In genomic region chr16:75093163-75093562, GRCm38 (mm10) we compare ENCODE assay signal across 10 mouse cellular contexts.
DNase-seq lines count a peak whose midpoint lies in the region; ATAC-seq and TF ChIP-seq lines count a peak whose summit lies in the region.
"Had no signal": no experiment of that assay in that cellular context is flagged by ENCODE, and none has a peak within 500 bp of the region (broad histone marks: within the 10 kb centered on the region; RNA-seq: fewer than 3 reads in every experiment).

No protein-coding gene starts in this region.

- TF ChIP-seq CTCF in liver, postnatal 0 days (IDR thresholded peaks at IDR 0.05; ENCODE audit: low read depth): no peak

- WGBS in heart, embryonic 12.5 days: 44% methylated on average over 6 of the region's 6 CpGs
- 27% methylated on average over 6 of the region's 6 CpGs for WGBS in forebrain, embryonic 15.5 days
- 34% methylated on average over 6 of the region's 6 CpGs for WGBS in midbrain, embryonic 10.5 days
- 48% methylated on average over 6 of the region's 6 CpGs for WGBS in liver, postnatal 0 days (ENCODE audit: insufficient replicate concordance)

- H3K9me3 ChIP-seq in heart, embryonic 12.5 days (replicated peaks): no peaks in the 10 kb centered on the region
- H3K9me3 ChIP-seq in forebrain, embryonic 15.5 days: no peaks in the 10 kb centered on the region
- H3K9me3 ChIP-seq in midbrain, embryonic 10.5 days (replicated peaks): no peaks in the 10 kb centered on the region
- no peaks in the 10 kb centered on the region for H3K9me3 ChIP-seq in liver, postnatal 0 days (ENCODE audit: low read length)

- H3K4me1 ChIP-seq in heart, embryonic 12.5 days (replicated peaks): peaks cover 5% of the 10 kb centered on the region; the same call in 1 of the 2 replicates
- H3K4me1 ChIP-seq in forebrain, embryonic 15.5 days: peaks cover 14% of the 10 kb centered on the region
- H3K4me1 ChIP-seq in midbrain, embryonic 10.5 days: peaks cover 22% of the 10 kb centered on the region
- no peaks in the 10 kb centered on the region for H3K4me1 ChIP-seq in liver, postnatal 0 days (ENCODE audit: insufficient read depth)

- no peak overlapping the region for H3K27ac ChIP-seq in heart, embryonic 12.5 days (ENCODE audit: poor library complexity, severe bottlenecking)
- H3K27ac ChIP-seq in forebrain, embryonic 15.5 days (replicated peaks): no peak overlapping the region
- H3K27ac ChIP-seq in midbrain, embryonic 10.5 days (replicated peaks): no peak overlapping the region
- no peak overlapping the region for H3K27ac ChIP-seq in liver, postnatal 0 days (ENCODE audit: low read depth)
- H3K27ac ChIP-seq: liver, embryonic 14.5 days had no signal

- no peak for TF ChIP-seq EP300 in liver, postnatal 0 days (IDR thresholded peaks at IDR 0.05; ENCODE audit: low read depth)

- no peaks in the 10 kb centered on the region for H3K36me3 ChIP-seq in heart, embryonic 12.5 days
- H3K36me3 ChIP-seq in forebrain, embryonic 15.5 days: no peaks in the 10 kb centered on the region
- no peaks in the 10 kb centered on the region for H3K36me3 ChIP-seq in midbrain, embryonic 10.5 days
- H3K36me3 ChIP-seq in liver, postnatal 0 days (replicated peaks; ENCODE audit: insufficient read depth, low read length): no peaks in the 10 kb centered on the region

- no peaks in the 10 kb centered on the region for H3K27me3 ChIP-seq in heart, embryonic 12.5 days (replicated peaks)
- H3K27me3 ChIP-seq in forebrain, embryonic 15.5 days: no peaks in the 10 kb centered on the region
- peaks cover 8% of the 10 kb centered on the region; the same call in 1 of the 2 replicates for H3K27me3 ChIP-seq in midbrain, embryonic 10.5 days (ENCODE audit: low read depth, poor library complexity, severe bottlenecking)
- no peaks in the 10 kb centered on the region for H3K27me3 ChIP-seq in liver, postnatal 0 days (ENCODE audit: insufficient read depth, low read length)

- DNase-seq in heart, adult 11 months: no peak
- DNase-seq in Muller cell, postnatal 12 days (ENCODE audit: inconsistent ontology term): peak; percentile 7
- DNase-seq in midbrain, embryonic 10.5 days (ENCODE audit: low spot score): no peak
- DNase-seq in liver, postnatal 0 days: no peak
- DNase-seq in adrenal gland, adult 18-20 months (ENCODE audit: low spot score in 2 of 2): no peak
- no peak for DNase-seq in thymus, postnatal 4 days
- DNase-seq: thymus, postnatal 36 days had no signal

- H3K4me3 ChIP-seq in heart, embryonic 12.5 days: 0 out of 2 replicates have a peak overlapping the region, but pooled peaks have one; percentile 24
- 0 out of 2 replicates have a peak overlapping the region, but pooled peaks have one; percentile 14 for H3K4me3 ChIP-seq in forebrain, embryonic 15.5 days
- H3K4me3 ChIP-seq in midbrain, embryonic 10.5 days: peak overlapping the region; percentile 44
- no peak overlapping the region for H3K4me3 ChIP-seq in liver, postnatal 0 days (ENCODE audit: low read depth, low read length)

- H3K9ac ChIP-seq in heart, embryonic 12.5 days: no peak overlapping the region
- H3K9ac ChIP-seq in forebrain, embryonic 15.5 days (replicated peaks): no peak overlapping the region
- H3K9ac ChIP-seq in liver, postnatal 0 days (replicated peaks): no peak overlapping the region
- H3K9ac ChIP-seq: liver, embryonic 14.5 days had no signal

- ATAC-seq in heart, embryonic 12.5 days (ENCODE audit: insufficient number of reproducible peaks, low FRiP score): no peak
- peak; percentile 29; the same call in 1 of the 2 replicates for ATAC-seq in forebrain, embryonic 15.5 days (replicated peaks)
- no peak for ATAC-seq in liver, postnatal 0 days

- peak overlapping the region; percentile 63 for H3K4me2 ChIP-seq in heart, embryonic 12.5 days
- peak overlapping the region; percentile 37 for H3K4me2 ChIP-seq in forebrain, embryonic 15.5 days (replicated peaks)
- no peak overlapping the region for H3K4me2 ChIP-seq in liver, postnatal 0 days (ENCODE audit: low read depth, low read length)
